Mouse (Mus musculus) cerebellum, adult 9-11 months (tissue): Measurements from ENCODE around the gene Utp20.
"Not testable (repeated sequence)": the region's sequence is repeated elsewhere in the genome, so short reads cannot be mapped to it uniquely, and the experiment has no call there.

Experiments
- DNase-seq: peaks from one replicate; pipeline ENCODE4 v3.0.0; 2022

Utp20 gene

DNA sequence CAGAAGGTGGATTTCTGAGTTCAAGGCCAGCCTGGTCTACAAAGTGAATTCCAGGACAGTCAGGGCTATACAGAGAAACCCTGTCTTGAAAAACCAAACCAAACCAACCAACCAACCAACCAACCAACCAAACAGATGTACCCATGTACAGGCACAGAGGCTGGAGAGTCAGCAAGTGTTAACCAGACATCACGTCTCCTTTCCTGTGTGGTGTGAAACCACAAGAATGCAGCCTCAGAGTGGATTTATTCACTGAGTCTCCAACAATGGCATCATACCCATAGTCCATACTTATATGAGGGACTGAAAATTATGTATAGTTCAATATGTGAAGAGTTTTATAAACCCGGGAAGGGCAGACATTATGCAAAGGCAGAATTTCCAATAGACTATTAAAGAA lies 43.5 kb downstream of the Utp20 start:
- DNase-seq: not testable (repeated sequence)

DNA sequence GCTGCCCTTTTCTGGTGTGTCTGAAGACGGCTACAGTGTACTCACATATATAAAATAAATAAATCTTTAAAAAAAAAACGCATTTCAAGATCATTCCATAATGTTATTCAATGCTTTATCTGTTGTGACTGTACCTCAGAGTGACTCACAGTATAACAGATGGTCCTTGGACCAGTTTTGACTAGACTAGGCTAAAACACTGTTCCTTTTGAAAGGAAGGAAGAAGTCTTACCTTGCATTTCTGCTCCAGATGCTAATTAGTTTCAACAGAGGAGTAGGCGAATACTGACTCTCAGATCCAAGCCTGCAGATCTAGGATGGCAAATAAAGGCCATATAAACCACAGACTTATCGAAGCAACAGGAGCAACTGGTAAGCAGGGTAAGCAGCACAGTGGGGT lies 45.9 kb downstream of the Utp20 start:
- DNase-seq: no peak

DNA sequence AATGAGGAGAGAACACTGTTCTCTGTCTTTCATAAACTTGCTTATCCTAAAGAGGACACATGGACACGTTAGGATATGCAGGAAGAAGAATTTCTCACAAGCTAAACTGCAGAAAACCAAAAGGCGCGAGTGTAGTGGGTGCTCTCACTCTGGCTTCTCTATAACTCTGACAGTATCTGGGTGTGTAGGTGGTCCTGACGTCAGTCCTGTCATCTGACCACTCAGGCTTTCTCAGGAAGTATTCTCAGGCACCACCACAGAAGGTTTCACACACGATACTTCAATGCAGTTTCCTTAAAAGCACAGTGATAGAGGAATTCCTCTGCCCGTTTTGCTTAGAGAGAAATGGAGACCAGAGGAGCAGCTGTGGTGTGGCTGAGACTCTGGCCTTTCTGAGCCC lies 50.4 kb downstream of the Utp20 start:
- no peak for DNase-seq

DNA sequence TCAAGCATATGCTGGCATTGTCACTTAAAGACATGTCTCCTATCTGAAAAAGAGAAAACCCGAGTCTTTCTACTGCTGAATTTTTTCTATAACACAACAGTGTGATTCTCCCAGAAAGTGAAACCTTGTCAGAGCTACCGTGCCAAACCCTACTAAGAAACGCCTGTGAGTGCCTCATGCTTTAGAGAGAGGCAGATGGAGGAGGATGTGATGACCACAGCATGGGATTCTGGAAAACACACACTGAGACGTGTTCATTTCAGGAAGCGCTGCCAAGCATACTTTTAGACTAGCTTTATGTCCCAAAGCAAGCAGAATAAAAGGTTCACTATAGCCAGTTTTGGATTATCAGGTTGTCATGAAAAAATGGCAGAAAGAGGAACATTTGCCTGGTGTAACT lies 53.6 kb downstream of the Utp20 start:
- DNase-seq: not testable (repeated sequence)

DNA sequence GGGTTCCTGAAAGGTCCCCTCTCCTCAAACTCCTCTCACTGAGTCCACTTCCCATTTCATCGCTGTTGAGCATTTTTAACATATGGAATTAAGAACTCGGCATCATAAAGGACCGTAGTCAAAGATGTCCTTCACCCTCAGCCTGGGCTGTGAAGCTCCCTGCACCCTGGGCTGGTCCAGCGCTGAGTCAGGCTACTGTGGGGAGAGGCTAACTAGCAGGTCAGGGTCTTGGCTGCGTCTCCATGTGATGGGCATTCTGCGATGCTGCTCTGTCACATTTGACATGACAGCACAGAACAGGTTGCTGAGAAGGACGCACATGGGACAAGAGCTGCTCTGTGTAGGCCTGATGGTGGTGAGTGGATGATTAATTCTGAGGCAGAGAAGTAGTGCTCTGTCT lies 56.9 kb downstream of the Utp20 start:
- DNase-seq: no peak

DNA sequence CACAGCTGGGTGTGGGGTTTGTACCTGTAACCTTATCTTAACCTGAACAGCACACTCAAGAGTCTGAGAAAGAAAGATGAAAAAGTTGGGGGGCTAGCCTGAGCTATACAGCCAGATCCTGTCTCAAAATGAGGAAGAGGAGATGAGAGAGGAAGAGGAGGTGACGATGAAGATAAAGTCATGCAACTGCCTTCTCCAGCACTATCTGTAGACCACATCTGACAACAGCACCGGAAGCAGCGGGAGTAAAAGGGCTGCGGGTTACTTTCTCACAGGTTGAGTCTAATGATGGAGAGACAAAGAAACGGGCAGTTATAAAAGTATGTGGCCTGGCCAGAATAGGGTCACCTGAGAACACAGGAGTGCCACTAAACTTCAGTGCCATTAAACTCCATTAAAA lies 57.6 kb downstream of the Utp20 start:
- no peak for DNase-seq

DNA sequence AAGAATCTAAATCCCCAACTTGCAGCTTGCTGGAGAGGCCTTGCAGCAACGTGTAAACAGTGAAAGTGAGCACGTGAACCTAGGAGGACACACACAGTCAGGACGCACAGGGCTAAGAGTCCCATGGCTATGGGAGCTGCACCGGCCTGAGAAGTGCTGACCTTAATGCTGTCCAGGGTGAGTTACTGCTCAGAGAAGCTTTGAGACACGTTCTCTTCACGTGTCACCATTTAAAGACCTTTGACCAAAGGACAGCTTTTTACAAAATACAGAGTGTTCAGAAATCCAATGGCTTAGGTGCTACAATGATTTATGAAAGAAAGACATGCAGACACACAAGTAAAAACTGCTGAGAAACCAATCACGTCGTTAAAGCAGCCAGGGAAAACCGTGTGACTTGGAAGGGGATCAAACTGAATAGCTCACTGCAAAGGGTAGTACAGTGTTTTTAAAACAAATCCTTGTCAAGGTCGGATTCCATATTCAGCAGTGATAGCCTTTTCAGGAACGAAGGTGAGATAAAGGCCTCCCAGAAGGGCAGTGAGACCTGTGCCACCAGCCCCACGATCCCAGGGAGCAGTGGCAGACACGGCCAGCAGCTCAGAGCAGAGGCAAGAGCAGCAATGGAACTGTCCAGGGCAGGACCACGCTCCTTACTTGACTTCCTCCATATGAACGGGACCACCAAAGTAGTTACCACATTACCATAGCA lies 61.0 kb downstream of the Utp20 start:
- no peak for DNase-seq

DNA sequence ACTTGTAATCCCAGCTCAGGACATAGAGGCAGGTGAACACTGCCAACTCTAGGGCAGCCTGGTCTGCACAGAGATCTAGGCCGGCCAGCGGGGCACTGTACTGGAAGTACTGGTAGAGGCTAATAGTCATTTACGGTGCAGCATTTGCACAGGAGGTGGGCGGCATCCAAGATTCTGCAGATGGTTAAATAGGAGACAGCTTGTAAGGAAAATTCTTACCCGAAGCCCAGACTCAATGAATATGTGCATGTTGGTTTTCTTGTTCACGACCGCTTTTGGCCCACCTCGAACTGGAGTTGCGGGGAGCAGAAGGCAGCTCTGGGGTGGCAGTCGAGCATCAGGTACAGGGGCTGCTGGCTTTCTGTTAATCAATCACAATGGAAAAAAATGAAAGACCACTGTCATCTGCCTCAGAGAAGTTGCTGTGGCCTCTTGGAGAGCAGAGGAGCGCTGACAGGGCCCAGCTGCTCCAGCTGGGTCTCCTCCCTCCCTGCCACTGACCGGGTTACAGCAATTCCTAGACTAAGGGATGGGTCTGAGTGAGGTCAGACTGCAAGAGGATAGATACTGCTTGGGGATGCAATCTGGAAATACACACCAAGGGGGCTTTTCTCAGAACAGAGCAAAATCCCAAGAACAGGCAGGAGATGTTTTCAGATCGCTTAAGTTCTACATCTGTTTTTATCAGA lies 64.9 kb downstream of the Utp20 start:
- DNase-seq: no peak

DNA sequence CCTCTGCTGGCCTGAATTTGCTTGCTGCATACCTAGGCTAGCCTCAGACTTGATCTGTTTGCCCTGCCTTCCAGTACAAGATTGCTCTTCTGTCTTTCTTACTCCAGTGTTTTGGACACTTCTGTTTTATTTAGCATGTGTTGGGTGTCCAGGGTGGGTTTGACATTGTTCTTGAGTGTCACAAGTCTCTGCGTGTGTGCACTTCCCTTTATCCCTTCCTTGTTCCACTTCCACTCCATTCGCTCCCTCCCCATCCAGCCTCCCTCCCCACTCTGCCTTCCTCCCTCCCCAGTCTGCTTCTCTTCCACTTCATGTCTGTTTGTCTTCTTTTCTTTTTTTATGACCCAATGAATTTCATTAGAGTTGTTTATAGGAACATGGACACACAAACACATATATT lies 85.2 kb downstream of the Utp20 start:
- DNase-seq: no peak

DNA sequence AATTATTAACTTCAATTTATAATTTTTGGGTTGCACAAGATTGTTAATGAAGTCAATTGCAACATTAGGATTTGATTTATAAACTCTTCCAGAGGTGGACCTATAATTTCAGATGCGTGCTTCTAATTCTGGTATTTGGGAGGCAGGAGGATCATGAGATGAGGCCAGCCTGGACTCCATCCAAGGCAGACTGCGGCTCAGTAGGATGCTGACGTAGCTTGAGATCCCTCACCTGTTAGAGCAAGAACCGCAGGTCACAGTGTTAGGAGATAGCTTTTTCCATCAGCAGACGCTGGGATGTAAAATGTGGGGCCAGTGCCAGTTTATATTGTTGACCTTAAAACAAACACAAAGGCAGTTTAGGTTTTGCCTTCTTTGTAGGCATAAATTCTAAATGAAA lies 85.8 kb downstream of the Utp20 start:
- DNase-seq: peak; percentile 15

DNA sequence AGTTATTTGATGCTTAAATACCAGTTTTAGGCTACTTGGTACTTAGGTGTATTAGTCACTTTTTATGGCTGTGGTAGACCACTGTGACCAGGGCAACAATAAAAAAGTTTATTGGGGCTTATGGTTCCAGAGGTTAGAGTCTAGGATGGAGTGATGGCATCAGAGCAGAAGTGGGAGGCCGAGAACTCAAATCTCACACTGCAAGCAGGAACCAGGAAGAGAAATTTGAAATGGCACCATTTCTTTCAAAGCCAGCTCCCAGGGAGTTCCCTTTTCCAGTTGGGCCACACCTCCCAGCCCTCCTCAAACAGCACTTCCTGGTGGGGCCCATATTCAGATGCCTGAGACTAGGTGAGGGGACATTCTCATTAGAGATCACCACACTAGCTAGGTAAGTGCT lies 86.8 kb downstream of the Utp20 start:
- no peak for DNase-seq

DNA sequence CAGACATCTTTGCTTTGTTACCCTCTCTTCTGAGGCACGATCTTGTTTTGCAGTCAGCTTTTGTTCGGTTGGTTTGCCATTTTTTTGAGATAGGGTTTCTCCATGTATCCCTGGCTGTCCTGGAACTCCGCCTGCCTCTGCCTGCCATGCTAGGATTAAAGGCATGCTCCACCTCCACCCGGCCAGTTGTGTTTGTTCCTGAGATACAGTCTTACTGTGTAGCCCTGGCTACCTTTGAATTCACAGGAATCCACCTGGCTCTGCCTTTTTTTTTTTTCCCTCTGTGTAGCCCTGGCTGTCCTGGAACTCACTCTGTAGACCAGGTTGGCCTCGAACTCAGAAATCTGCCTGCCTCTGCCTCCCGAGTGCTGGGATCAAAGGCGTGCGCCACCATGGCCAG lies 87.5 kb downstream of the Utp20 start:
- not testable (repeated sequence) for DNase-seq

DNA sequence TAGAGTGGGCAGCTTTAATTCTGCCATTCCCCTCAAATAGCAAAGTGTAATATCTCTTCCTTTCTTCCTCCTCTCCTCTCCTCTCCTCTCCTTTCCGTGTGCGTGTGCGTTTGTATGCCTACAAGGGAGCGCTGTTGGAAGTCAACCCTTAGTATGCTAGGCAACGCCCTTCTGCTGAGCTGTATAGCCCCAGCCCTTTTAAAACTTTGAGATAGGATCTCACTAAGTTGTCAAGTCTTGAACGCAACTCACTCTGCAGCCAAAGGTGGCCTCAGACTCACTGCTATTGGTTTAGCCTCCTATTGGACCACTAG lies 94.3 kb downstream of the Utp20 start:
- no peak for DNase-seq

DNA sequence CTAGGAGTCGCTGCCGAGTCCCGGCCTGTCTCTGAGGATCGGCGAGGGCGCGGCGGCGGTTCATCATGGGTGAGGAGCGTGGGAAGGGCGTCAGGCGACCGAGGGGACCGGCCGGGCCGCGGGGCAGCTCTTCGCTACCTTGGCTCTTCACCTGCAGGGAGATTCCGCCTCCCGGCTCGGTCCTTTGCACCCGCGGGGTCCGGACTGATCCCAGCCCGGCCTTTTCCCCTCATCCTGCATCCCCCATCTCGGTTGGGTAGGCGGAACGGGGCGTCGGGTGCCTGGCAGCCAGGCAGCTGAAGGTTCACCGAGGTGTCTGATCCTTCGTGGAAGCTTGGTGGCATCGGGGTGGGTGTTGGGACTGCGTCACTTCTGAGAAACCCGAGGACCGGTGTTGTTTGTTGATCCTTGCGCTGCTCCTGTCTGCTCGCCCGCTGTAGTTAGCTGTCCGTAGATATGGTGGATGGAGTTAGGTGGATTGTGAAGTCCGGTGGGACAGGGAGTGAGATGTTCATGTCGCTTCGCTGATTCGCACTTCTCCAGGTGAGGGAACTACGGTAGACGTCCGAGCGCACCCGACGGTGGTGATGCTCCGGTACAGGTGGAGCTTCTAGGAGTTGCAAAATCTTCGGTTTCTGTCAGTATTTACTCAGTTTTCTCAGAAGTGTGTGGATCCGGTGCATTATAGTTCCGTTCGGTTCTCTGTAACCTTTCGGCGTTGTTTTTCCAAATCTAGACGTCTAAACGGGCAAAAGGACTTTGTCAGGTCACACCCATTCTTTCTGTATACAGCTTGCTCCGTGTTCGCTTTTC lies 94.9 kb downstream of the Utp20 start:
- DNase-seq: no peak

DNA sequence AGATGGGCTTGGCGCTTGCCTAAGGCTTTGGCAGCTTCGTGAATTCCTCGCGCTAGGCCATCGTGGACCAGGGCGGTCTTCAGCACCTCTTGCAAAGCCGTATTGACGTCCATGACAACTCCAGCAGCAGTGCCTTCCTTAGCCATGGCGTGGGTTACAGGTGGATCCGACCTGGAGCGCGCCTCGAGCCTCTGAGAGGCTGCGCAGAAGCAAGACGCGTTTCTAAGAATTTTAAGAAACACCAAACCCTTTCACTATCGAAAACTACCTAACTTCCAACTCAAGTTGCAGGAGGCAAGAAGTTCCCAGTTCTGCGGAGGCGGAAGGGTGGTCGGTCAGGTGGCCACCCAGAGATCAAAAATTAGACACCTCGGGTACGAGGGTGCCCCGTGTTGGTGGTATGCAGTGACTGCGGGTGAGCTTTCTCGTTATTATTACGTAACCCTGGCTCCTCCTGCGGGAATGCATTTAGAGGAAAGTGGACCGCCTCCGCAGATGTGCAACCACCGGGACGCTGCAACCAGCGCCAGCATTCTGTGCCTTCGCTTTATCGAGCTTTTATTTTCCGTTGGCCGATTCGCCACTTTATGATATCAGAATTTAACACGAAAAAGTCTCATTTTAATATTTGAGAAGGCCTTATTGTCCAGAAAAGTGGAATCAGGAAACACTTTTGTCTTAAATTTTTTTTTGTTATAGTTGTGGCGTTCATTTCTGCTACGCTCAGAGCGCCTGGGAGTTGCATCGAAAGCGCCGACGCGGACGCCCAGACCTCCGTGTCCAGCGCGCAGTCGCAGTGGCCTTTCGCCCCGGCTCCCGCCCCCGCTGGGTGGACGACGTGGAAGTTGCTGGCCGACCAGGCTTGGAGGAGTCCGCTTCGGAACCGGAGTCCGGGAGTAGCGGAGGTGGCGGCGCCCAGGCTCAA lies 95.8 kb downstream of the Utp20 start, which contains the start of gene Arl1:
Gene Arl1 (plus strand): TSS at position 288 of the 925 bp plus-strand sequence.
- DNase-seq: peak; percentile 92

DNA sequence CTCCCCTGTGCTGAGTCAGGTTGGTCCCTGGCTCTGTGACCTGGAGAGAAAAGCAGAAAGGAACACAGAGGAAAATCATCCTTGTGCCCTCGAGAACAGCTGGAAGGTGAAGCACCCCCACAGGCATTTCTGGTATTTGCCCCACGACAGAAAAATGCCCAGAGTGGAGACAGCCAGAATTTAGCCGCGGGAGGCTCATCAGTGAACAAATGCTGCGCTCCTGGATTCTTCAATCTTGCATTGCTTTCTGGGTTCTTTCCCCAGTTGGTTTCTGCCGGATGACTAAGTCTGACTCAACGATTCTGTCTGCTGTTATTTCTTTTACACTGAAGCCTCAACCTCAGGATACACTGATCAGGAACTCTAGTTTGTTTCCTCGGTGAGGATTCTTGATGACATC lies 98.4 kb downstream of the Utp20 start:
- DNase-seq: no peak

DNA sequence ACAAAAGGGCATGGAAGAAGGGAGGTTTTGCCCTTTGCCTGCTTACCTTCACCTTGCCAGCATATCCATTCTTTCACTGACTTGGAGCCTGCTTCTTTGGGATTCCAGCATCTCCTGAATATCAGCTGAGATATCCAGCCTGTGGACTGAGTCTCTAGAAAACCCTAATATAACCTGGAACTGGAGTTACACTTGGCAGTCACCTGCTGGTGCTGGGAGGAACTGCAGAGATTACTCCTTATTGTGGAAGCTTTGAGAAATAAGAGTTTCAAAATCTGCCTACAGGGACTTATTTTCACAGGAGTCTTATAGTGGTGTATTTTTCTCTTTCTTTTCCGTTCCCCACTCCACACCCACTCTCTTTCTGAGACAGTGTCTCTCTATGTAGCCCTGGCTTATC lies 99.5 kb downstream of the Utp20 start:
- DNase-seq: no peak

DNA sequence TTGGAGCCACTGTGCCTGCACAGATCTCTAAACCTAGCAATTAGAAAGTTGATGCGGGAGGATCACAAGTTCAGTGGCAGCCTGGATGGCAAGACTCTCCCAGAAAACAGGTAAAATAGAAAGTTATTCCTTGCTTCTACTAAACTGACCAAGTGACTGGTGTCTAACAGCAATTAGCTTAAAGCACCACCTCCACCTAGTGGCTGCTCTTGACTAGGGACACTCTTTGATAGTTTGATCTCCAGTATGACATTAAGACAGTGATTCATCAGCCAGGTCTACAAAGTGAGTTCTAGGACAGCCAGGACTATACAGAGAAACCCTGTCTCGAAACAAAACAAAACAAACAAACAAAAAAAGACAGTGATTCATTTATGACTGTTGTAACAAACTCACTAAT lies 101.3 kb downstream of the Utp20 start:
- no peak for DNase-seq

DNA sequence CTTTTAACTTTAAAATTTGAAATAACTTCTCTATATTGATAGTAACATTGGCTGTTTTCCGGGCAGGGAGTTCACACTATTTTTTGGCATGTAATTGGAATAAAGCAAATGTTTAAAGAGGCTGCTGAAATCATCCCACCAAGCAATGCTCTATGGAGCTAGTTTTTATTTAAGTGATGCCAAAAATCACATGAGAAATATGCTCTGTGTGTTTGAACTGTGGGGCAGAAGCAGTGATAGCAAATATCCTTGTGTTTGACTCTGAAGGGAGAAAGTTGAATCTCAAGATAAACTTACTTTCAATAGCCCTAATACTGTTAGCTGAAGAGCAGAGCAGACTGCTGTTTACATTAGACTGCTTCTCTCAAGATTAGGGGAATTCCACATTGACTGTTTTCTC lies 107.0 kb downstream of the Utp20 start:
- no peak for DNase-seq

DNA sequence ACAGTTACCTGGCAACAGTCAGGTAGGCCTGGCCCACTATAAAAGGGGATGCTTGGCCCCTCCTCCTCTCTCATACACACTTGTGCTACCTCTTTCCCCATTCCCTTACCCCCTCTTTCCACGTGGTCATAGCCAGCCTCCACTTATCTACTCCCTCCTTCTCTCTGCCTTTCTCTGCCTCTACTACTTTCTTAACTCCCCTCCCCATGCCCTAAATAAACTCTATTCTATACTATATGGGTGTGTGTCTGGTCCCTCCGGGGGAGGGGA lies 108.9 kb downstream of the Utp20 start:
- DNase-seq: no peak

DNA sequence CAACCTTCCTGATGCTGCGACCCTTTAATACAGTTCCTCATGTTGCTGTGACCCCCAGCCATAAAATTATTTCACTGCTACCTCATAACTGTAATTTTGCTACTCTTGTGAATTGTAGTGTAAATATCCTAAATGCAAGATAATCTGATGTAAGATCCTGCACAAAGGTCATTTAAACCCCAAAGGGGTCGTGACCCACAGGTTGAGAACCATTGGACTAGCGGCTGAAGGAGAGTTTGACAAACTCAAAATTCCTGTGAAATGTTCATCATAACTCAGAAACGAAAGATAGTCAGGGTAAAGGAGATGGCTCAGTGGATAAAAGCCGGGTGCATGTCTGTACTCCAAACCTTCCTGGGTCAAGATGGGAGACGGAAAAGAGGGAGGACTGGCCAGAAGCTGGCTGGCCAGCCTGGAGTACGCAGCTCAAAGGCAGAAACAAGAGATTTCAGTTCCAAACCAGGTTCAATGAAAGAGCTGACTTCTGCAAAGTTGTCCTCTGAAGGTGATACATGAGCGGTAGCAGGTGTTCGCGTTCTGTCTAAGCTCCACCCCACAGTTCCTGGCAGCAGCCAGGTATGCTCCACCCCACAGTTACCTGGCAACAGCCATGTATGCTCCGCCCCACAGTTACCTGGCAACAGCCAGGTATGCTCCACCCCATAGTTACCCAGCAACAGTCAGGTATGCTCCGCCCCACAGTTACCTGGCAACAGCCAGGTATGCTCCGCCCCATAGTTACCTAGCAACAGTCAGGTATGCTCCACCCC lies 109.4 kb downstream of the Utp20 start:
- DNase-seq: no peak

DNA sequence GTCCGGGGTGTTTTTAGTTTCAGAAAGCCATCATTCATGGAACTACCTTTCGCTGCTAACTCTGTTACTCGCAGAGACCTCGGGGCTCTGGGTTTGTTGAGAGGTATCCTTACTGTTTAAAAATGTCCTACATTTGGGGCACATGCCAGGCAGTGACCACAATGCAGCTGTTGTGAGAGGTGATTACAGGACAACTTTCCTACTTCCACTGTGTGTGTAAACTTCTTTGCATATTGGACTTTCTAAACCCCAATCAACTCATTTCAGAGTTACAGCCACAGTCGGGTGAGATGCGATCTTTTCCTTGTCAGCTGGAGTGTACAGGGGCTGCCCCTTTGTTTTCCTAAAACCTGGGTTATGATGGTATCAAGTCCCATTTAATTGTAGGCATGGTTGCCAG lies 111.0 kb downstream of the Utp20 start:
- DNase-seq: no peak

DNA sequence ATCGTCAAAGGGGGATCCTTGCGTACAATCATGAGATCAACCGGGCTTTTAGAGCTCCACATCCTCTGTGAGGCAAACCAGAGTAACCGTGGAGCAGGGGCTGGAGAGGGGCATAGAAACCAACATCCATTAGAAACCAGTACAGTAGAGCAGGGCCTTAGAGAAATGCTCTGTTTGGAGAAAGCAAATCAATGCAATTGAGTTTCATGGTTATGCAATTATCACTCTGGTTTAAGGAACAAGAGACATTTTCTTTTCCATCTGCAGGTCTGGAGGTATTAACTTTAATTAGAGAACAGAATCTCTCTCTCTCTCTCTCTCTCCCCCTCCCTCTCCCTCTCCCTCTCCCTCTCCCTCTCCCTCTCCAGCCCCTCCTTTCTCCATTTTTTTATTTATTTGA lies 111.9 kb downstream of the Utp20 start:
- no peak for DNase-seq
